ENCODE assay signal across 27 mouse cellular contexts in the genomic region with DNA sequence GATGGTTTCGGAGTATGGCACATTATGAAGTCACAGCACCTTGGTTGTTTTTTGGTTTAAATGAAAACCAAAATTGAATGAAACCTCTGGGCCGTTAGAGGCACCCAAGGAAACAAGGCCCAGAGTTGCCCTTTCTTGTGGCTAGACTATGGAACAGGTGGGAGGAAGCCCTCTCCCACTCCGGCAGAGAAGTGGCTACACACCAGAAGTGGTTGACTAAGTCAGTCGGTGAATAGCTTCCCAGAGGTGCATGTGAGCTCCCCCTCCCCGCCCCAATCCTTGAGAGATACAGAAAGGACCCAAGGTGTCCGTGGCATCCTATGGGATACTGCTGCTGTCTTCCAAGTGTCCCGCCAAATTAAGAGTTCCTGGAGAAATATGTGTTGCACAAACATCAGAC. TPM values are rescaled to one million over a fixed set of nuclear protein-coding genes. Genes with fewer than 3 reads are reported as not detected.
A peak's percentile ranks its signal among the peaks of the same experiment; 100 is the strongest.
DNase-seq lines count a peak whose midpoint lies in the region; ATAC-seq lines count a peak whose summit lies in the region.
"Had no signal": no experiment of that assay in that cellular context is flagged by ENCODE, and none has a peak within 500 bp of the region (broad histone marks: within the 10 kb centered on the region; RNA-seq: fewer than 3 reads in every experiment).

No protein-coding gene starts in this region.

- H3K4me1 ChIP-seq in hindbrain, embryonic 14.5 days (replicated peaks; ENCODE audit: control insufficient read depth, insufficient read depth, low read length), result no peaks in the 10 kb centered on the region
- H3K4me1 ChIP-seq: forebrain, embryonic 10.5 days; heart, embryonic 12.5 days; liver, embryonic 15.5 days had no signal

- H3K4me3 ChIP-seq in hindbrain, embryonic 14.5 days (replicated peaks; ENCODE audit: low read length), result no peak overlapping the region
- H3K4me3 ChIP-seq: embryonic facial prominence, embryonic 13.5 days; forebrain, embryonic 10.5 days; heart, embryonic 12.5 days; left cerebral cortex, adult 2 months; limb, embryonic 12.5 days; liver, embryonic 15.5 days; stomach, embryonic 15.5 days had no signal

- 83% methylated on average over 7 of the region's 7 CpGs for WGBS in hindbrain, embryonic 14.5 days

- no peak overlapping the region for H3K27ac ChIP-seq in hindbrain, embryonic 14.5 days
- H3K27ac ChIP-seq: embryonic facial prominence, embryonic 13.5 days; forebrain, embryonic 10.5 days; left cerebral cortex, adult 2 months; limb, embryonic 12.5 days; liver, embryonic 15.5 days; stomach, embryonic 15.5 days had no signal

- ATAC-seq in CD4-positive, CD25-positive, alpha-beta regulatory T cell, adult 4 months, result peak; percentile 26
- ATAC-seq in hindbrain, embryonic 14.5 days (ENCODE audit: low FRiP score), result no peak
- ATAC-seq: forebrain, embryonic 16.5 days; hindbrain, embryonic 16.5 days; midbrain, embryonic 16.5 days; Patski had no signal

- no peaks in the 10 kb centered on the region for H3K9me3 ChIP-seq in hindbrain, embryonic 14.5 days (ENCODE audit: control insufficient read depth, low read length)
- H3K9me3 ChIP-seq: embryonic facial prominence, embryonic 13.5 days; forebrain, embryonic 10.5 days; heart, embryonic 12.5 days; limb, embryonic 12.5 days; liver, embryonic 15.5 days; stomach, embryonic 15.5 days had no signal

- no peak overlapping the region for H3K9ac ChIP-seq in hindbrain, embryonic 14.5 days
- H3K9ac ChIP-seq: embryonic facial prominence, embryonic 13.5 days; heart, embryonic 12.5 days; limb, embryonic 12.5 days; liver, embryonic 15.5 days; lung, embryonic 14.5 days; stomach, embryonic 15.5 days had no signal

- no peaks in the 10 kb centered on the region for H3K27me3 ChIP-seq in hindbrain, embryonic 14.5 days (ENCODE audit: control insufficient read depth, insufficient read depth, low read length)
- H3K27me3 ChIP-seq: embryonic facial prominence, embryonic 13.5 days; heart, embryonic 12.5 days; limb, embryonic 12.5 days; liver, embryonic 15.5 days; Patski; stomach, embryonic 15.5 days had no signal

- DNase-seq in CD4-positive helper T cell, adult 2 months (ENCODE audit: low read depth, low spot score), result peak; percentile 74
- DNase-seq in naive thymus-derived CD4-positive, alpha-beta T cell, adult 2 months (ENCODE audit: low read depth), result peak; percentile 70
- peak; percentile 81 for DNase-seq in thymus, postnatal 14 days
- no peak for DNase-seq in cerebellum, postnatal 36 days
- no peak for DNase-seq in layer of hippocampus, adult 8-10 months (ENCODE audit: low spot score in 2 of 2)
- DNase-seq in hindbrain, embryonic 14.5 days (ENCODE audit: low spot score), result no peak
- DNase-seq: adrenal gland, postnatal 14 days; cerebellum, adult 11-12 months; cerebellum, adult 9-11 months; heart, postnatal 10 days; kidney, adult 11 months; kidney, postnatal 25 days; lung, embryonic 14.5 days; right cerebral cortex, postnatal 14 days had no signal

- no peak overlapping the region for H3K4me2 ChIP-seq in hindbrain, embryonic 14.5 days (replicated peaks)
- H3K4me2 ChIP-seq: embryonic facial prominence, embryonic 13.5 days; heart, embryonic 12.5 days; limb, embryonic 12.5 days; liver, embryonic 15.5 days; lung, embryonic 14.5 days; midbrain, embryonic 11.5 days; stomach, embryonic 15.5 days had no signal

- H3K36me3 ChIP-seq in hindbrain, embryonic 14.5 days (replicated peaks; ENCODE audit: control insufficient read depth, insufficient read depth), result no peaks in the 10 kb centered on the region
- H3K36me3 ChIP-seq: embryonic facial prominence, embryonic 13.5 days; forebrain, embryonic 10.5 days; heart, embryonic 12.5 days; limb, embryonic 12.5 days; liver, embryonic 15.5 days; stomach, embryonic 15.5 days had no signal

RNA-seq across cellular contexts. Expression of a gene that starts 13.9 kb away (rescaled TPM):
- 10 to 100 TPM in 1 of 2 experiments, 1 to 10 TPM in 1; 9.3 to 14.5 TPM for polyA plus RNA-seq in CD4-positive, CD25-positive, alpha-beta regulatory T cell, adult 4 months (2017; shearing (Covaris generic))
- total RNA-seq in layer of hippocampus, adult 8-10 months (2022), result 10 to 100 TPM; 49.1 to 85.1 (median 57.2) TPM
- polyA plus RNA-seq in hindbrain, embryonic 14.5 days (2014; fragmentation: Nextera tagmentation; extraction: Ambion mirVana), result 12.7 and 13.2 TPM in 2 replicates

Comparison
In these comparisons a context has a peak if more than half of its experiments do, and no peak if none do; other contexts are left out.
1. DNase-seq: peak in CD4-positive helper T cell, adult 2 months (single experiment), naive thymus-derived CD4-positive, alpha-beta T cell, adult 2 months (single experiment) and thymus, postnatal 14 days (single experiment); none in cerebellum, postnatal 36 days (0 of 2), layer of hippocampus, adult 8-10 months (0 of 2) and hindbrain, embryonic 14.5 days (single experiment).